11 mouse cellular contexts compared by ENCODE assay signal in genomic region chr14:24650902-24651270, GRCm38 (mm10).
DNase-seq lines count a peak whose midpoint lies in the region; ATAC-seq and TF ChIP-seq lines count a peak whose summit lies in the region.
"Had no signal": no experiment of that assay in that cellular context is flagged by ENCODE, and none has a peak within 500 bp of the region (broad histone marks: within the 10 kb centered on the region; RNA-seq: fewer than 3 reads in every experiment).

No protein-coding gene starts in this region.

- H3K4me1 ChIP-seq in cerebellum, adult 2 months (ENCODE audit: control insufficient read depth, insufficient read depth, low read length) = no peaks in the 10 kb centered on the region
- peaks cover 28% of the 10 kb centered on the region for H3K4me1 ChIP-seq in hindbrain, embryonic 12.5 days
- peaks cover 16% of the 10 kb centered on the region; the same call in 1 of the 2 replicates for H3K4me1 ChIP-seq in midbrain, embryonic 14.5 days (ENCODE audit: control insufficient read depth, insufficient read depth, low read length)
- H3K4me1 ChIP-seq in stomach, embryonic 15.5 days = 0 out of 2 replicates have a peak, but pooled peaks cover 3% of the 10 kb centered on the region
- H3K4me1 ChIP-seq: liver, embryonic 12.5 days had no signal

- TF ChIP-seq POLR2A in cerebellum, adult 2 months (IDR thresholded peaks at IDR 0.05; ENCODE audit: borderline replicate concordance, insufficient read depth, low read length) = no peak

- no peaks in the 10 kb centered on the region for H3K27me3 ChIP-seq in cerebellum, adult 2 months (ENCODE audit: control insufficient read depth, insufficient read depth, low read length)
- no peaks in the 10 kb centered on the region for H3K27me3 ChIP-seq in hindbrain, embryonic 12.5 days
- H3K27me3 ChIP-seq in midbrain, embryonic 14.5 days (ENCODE audit: control insufficient read depth, insufficient read depth, low read length) = no peaks in the 10 kb centered on the region
- H3K27me3 ChIP-seq in stomach, embryonic 15.5 days (replicated peaks) = no peaks in the 10 kb centered on the region
- H3K27me3 ChIP-seq: embryonic facial prominence, embryonic 12.5 days; kidney, embryonic 15.5 days; liver, embryonic 12.5 days had no signal

- WGBS in cerebellum, adult 2 months = 75% methylated on average over 12 of the region's 12 CpGs
- WGBS in hindbrain, embryonic 12.5 days = 38% methylated on average over 12 of the region's 12 CpGs
- WGBS in midbrain, embryonic 14.5 days = 37% methylated on average over 12 of the region's 12 CpGs
- WGBS in stomach, embryonic 15.5 days = 34% methylated on average over 12 of the region's 12 CpGs

- ATAC-seq in hindbrain, embryonic 12.5 days (ENCODE audit: low FRiP score) = no peak; the same call in 1 of the 2 replicates
- ATAC-seq in midbrain, embryonic 14.5 days (ENCODE audit: low FRiP score, low TSS enrichment) = peak; percentile 46; the same call in 1 of the 2 replicates
- ATAC-seq in stomach, embryonic 15.5 days (ENCODE audit: insufficient read depth, low FRiP score, low read depth) = no peak
- ATAC-seq: liver, embryonic 12.5 days had no signal

- peak; percentile 36 to 40 for DNase-seq in cerebellum, postnatal 14 days
- no peak for DNase-seq in cerebellum, adult 2 months
- peak; percentile 66 for DNase-seq in midbrain, embryonic 14.5 days
- no peak for DNase-seq in left cerebral cortex, adult 18-20 months (ENCODE audit: low spot score in 2 of 2)
- DNase-seq in layer of hippocampus, postnatal 10 days (ENCODE audit: low spot score in 2 of 2) = no peak
- DNase-seq in layer of hippocampus, postnatal 36 days = no peak

- no peak for TF ChIP-seq CTCF in cerebellum, adult 2 months (IDR thresholded peaks at IDR 0.05; ENCODE audit: borderline replicate concordance, insufficient read depth, low read depth, low read length)

- H3K9me3 ChIP-seq in hindbrain, embryonic 12.5 days (replicated peaks) = no peaks in the 10 kb centered on the region
- no peaks in the 10 kb centered on the region for H3K9me3 ChIP-seq in midbrain, embryonic 14.5 days (ENCODE audit: control insufficient read depth, low read length)
- no peaks in the 10 kb centered on the region for H3K9me3 ChIP-seq in stomach, embryonic 15.5 days
- H3K9me3 ChIP-seq: embryonic facial prominence, embryonic 12.5 days; kidney, embryonic 15.5 days; liver, embryonic 12.5 days had no signal

- H3K4me2 ChIP-seq in hindbrain, embryonic 12.5 days (replicated peaks) = no peak overlapping the region
- no peak overlapping the region for H3K4me2 ChIP-seq in midbrain, embryonic 14.5 days (ENCODE audit: low read length)
- H3K4me2 ChIP-seq in stomach, embryonic 15.5 days = 0 out of 2 replicates have a peak overlapping the region, but pooled peaks have one; percentile 2
- H3K4me2 ChIP-seq: embryonic facial prominence, embryonic 12.5 days; kidney, embryonic 15.5 days; liver, embryonic 12.5 days had no signal

- H3K4me3 ChIP-seq in cerebellum, adult 2 months (replicated peaks; ENCODE audit: insufficient read depth, low read depth, low read length) = no peak overlapping the region
- no peak overlapping the region for H3K4me3 ChIP-seq in hindbrain, embryonic 12.5 days
- H3K4me3 ChIP-seq in midbrain, embryonic 14.5 days (replicated peaks; ENCODE audit: low read depth, low read length) = no peak overlapping the region
- H3K4me3 ChIP-seq in stomach, embryonic 15.5 days (replicated peaks) = no peak overlapping the region
- H3K4me3 ChIP-seq: embryonic facial prominence, embryonic 12.5 days; kidney, embryonic 15.5 days; liver, embryonic 12.5 days had no signal

- H3K36me3 ChIP-seq in hindbrain, embryonic 12.5 days = no peaks in the 10 kb centered on the region
- H3K36me3 ChIP-seq in midbrain, embryonic 14.5 days (ENCODE audit: control insufficient read depth, insufficient read depth, low read length) = no peaks in the 10 kb centered on the region
- no peaks in the 10 kb centered on the region for H3K36me3 ChIP-seq in stomach, embryonic 15.5 days
- H3K36me3 ChIP-seq: embryonic facial prominence, embryonic 12.5 days; kidney, embryonic 15.5 days; liver, embryonic 12.5 days had no signal

- H3K27ac ChIP-seq in cerebellum, adult 2 months (ENCODE audit: insufficient read depth, low read length) = no peak overlapping the region
- peak overlapping the region; percentile 85 for H3K27ac ChIP-seq in hindbrain, embryonic 12.5 days
- H3K27ac ChIP-seq in midbrain, embryonic 14.5 days (replicated peaks; ENCODE audit: low read depth, low read length) = peak overlapping the region; percentile 78
- no peak overlapping the region for H3K27ac ChIP-seq in stomach, embryonic 15.5 days
- H3K27ac ChIP-seq: embryonic facial prominence, embryonic 12.5 days; kidney, embryonic 15.5 days; liver, embryonic 12.5 days had no signal

- no peak overlapping the region for H3K9ac ChIP-seq in hindbrain, embryonic 12.5 days
- H3K9ac ChIP-seq in midbrain, embryonic 14.5 days (replicated peaks; ENCODE audit: low read length) = no peak overlapping the region
- no peak overlapping the region for H3K9ac ChIP-seq in stomach, embryonic 15.5 days
- H3K9ac ChIP-seq: embryonic facial prominence, embryonic 12.5 days; kidney, embryonic 15.5 days; liver, embryonic 12.5 days had no signal

Comparison
In these comparisons a context has a peak if more than half of its experiments do, and no peak if none do; other contexts are left out.
1. DNase-seq: peak in cerebellum, postnatal 14 days (2 of 2) and midbrain, embryonic 14.5 days (single experiment); none in cerebellum, adult 2 months (0 of 2), left cerebral cortex, adult 18-20 months (0 of 2), layer of hippocampus, postnatal 10 days (0 of 2) and layer of hippocampus, postnatal 36 days (0 of 2).
2. H3K27ac ChIP-seq: peak in hindbrain, embryonic 12.5 days (single experiment) and midbrain, embryonic 14.5 days (single experiment); none in cerebellum, adult 2 months (single experiment) and stomach, embryonic 15.5 days (single experiment).